Mouse (Mus musculus): ENCODE measurements around the gene Iqcf5.

DNA sequence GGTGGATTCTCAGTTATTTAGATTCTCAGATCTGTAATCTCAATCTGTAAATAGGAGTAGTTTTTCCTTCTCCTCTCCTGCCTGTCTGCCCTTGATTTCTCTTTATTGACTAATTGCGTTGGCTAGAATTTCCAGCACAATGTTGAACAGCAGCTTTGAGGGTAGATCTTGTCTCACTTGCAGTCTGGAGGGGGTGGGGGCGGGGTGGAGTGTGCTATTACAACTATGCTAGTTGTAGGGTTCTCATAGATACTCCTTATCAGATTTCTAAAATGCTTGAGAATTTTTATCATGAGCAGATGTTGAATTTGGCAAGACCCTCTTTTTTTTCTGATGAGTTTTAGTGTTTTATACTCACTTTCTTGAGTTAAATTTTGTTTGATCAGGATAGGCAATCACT is 5.1 kb downstream of the Iqcf5 start:
- TF ChIP-seq CTCF (IDR thresholded peaks at IDR 0.05; ENCODE audit: borderline replicate concordance, extremely low read depth, insufficient read depth, insufficient read length) (no peak), POLR2A (IDR thresholded peaks at IDR 0.05; ENCODE audit: borderline replicate concordance, extremely low read depth, insufficient read depth, insufficient read length, poor library complexity, severe bottlenecking) (no peak)
